Comparison of ENCODE assay signal across 13 mouse cellular contexts in genomic region chr5:99597701-99598100, GRCm38 (mm10).
DNase-seq lines count a peak whose midpoint lies in the region.
"Had no signal": no experiment of that assay in that cellular context is flagged by ENCODE, and none has a peak within 500 bp of the region (broad histone marks: within the 10 kb centered on the region; RNA-seq: fewer than 3 reads in every experiment).

No protein-coding gene starts in this region.

- H3K4me1 ChIP-seq in limb, embryonic 10.5 days = peaks cover 31% of the 10 kb centered on the region
- H3K4me1 ChIP-seq: intestine, embryonic 15.5 days; liver, embryonic 12.5 days had no signal

- no peak overlapping the region for H3K4me3 ChIP-seq in limb, embryonic 10.5 days
- H3K4me3 ChIP-seq: embryonic facial prominence, embryonic 12.5 days; intestine, embryonic 15.5 days; liver, embryonic 12.5 days had no signal

- DNase-seq in embryo, embryonic 11 days = peak; percentile 11
- DNase-seq in embryo, embryonic 9.5 days (ENCODE audit: extremely low spot score) = no peak
- peak; percentile 41 to 47 for DNase-seq in layer of hippocampus, postnatal 10 days (ENCODE audit: low spot score in 2 of 2)
- DNase-seq in layer of hippocampus, adult 18-20 months (ENCODE audit: low spot score in 2 of 2) = no peak
- DNase-seq in cerebellum, postnatal 10 days = peak; percentile 72 to 87
- no peak for DNase-seq in limb, embryonic 10.5 days (ENCODE audit: low spot score)
- no peak for DNase-seq in lung, postnatal 25 days (ENCODE audit: low spot score)
- DNase-seq in T-cell, adult 2 months (ENCODE audit: low spot score) = no peak
- DNase-seq: thymus, postnatal 4 days had no signal

- no peaks in the 10 kb centered on the region for H3K27me3 ChIP-seq in limb, embryonic 10.5 days (ENCODE audit: low read depth, poor library complexity, severe bottlenecking)
- H3K27me3 ChIP-seq: embryonic facial prominence, embryonic 12.5 days; intestine, embryonic 15.5 days; liver, embryonic 12.5 days had no signal

- H3K27ac ChIP-seq in limb, embryonic 10.5 days = peak overlapping the region; percentile 53; the same call in 1 of the 2 replicates
- H3K27ac ChIP-seq: embryonic facial prominence, embryonic 12.5 days; intestine, embryonic 15.5 days; liver, embryonic 12.5 days; macrophage had no signal

- 50% methylated on average over 7 of the region's 7 CpGs for WGBS in limb, embryonic 10.5 days

- H3K9me3 ChIP-seq in limb, embryonic 10.5 days (replicated peaks) = no peaks in the 10 kb centered on the region
- H3K9me3 ChIP-seq: embryonic facial prominence, embryonic 12.5 days; intestine, embryonic 15.5 days; liver, embryonic 12.5 days had no signal

- H3K36me3 ChIP-seq in limb, embryonic 10.5 days = no peaks in the 10 kb centered on the region
- H3K36me3 ChIP-seq: embryonic facial prominence, embryonic 12.5 days; intestine, embryonic 15.5 days; liver, embryonic 12.5 days had no signal

Comparison
In these comparisons a context has a peak if more than half of its experiments do, and no peak if none do; other contexts are left out.
1. DNase-seq: peak in embryo, embryonic 11 days (single experiment), layer of hippocampus, postnatal 10 days (2 of 2) and cerebellum, postnatal 10 days (2 of 2); none in embryo, embryonic 9.5 days (single experiment), layer of hippocampus, adult 18-20 months (0 of 2), limb, embryonic 10.5 days (single experiment), lung, postnatal 25 days (single experiment) and T-cell, adult 2 months (single experiment).